Mouse (Mus musculus) regulatory T cell (primary cell): ENCODE measurements at regions not wholly inside any gene's neighbourhood (a gene's known extent, or its start where the extent isn't known, plus 50 kb on each side); places are given as distances from the start of the nearest gene placed in this dataset.

Experiments
- in situ Hi-C: fragments of 300-600 bp; cut with MboI, MseI; formaldehyde crosslinking; loops from one replicate; pipeline ENCODE4 v1.15.1; 2025; ENCODE audit warnings: high pct_unique_total_duplicates

DNA sequence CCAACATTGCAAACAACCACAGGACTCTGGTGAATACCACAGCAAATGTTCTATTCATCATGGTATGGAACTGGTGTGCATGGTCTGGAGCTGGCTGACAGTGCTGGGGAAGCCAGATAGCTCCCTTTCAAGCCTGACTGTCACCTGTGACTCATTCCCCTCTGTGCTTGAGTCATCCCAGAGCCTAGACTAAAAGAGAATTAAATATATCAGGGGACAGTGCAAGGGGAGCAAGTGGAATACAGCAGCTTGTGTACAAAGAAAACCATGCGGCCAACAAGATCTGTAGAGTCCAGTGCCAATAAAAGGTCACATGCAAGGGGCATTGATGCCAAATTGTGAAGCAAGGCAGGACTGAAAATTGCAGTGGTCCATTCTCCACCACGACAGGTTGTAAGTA lies 117.7 kb downstream of the Pah start:
- in situ Hi-C loops, result no loop called here

DNA sequence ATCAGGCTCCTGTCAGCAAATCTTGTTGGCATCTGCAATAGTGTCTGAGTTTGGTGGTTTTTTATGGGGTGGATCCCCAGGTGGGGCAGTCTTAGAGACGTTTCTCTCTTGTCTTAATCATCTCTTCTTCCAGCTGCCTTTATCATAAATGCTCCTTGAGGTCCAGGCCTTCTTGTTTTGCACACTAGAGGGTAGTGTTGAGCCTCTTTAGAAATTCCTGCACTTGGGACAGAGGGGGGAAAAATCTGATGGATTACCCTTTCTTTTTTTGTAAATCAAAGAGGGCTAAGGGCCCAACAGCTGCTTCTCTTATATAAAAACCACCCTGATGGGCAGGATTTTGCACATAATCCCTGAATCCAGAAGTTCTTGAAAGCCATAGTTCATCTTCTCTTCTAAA lies 127.5 kb downstream of the Pah start:
- in situ Hi-C loops, result no loop called here

DNA sequence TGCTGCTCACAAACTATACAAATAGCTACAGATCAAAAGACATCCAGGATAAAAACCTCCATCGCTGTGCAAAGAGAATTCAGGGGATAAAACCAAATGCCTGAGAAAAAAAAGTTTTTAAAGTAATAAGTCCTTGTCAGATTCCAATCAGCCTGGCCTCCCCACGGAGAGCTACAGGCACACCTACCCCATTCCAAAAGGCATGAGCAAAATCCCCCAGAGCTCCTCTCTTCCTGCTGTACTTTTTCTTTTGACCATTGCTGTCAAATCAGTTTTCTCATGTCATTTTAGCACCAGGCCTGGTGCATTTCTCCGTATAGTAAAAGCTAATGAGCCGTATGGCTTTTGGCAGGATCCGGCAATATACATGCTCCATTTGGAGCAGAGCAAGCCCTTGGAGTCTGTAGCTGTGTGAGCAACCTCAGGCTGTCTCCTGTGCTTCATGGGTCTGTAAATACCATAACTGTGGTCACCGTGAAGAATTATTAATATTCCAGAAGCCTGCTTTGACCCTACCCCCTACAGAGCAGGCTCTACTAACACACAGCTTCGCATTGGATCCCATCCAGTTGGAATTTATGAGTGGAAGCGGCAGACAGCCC lies 130.6 kb downstream of the Pah start:
- in situ Hi-C loops, result no loop called here

DNA sequence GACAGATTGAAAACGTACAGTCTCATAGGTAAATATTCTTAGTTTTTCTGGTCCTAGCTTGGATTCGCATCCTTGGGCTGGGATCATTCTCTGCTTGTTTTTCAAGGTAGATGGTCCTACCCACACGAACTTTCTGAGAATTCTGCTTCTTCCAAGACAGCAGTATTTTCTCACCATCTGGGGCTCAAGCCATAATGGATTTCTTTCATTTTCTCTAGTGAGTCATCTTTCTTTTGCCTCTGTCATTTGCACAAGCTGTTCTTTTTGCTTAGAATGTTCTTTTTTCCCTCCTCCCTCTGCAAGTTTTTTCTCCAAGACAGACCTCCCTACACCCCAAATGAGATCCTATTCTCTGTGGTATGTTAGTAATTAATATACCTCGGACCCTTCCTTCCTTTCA lies 132.5 kb downstream of the Pah start:
- in situ Hi-C loops, result no loop called here

DNA sequence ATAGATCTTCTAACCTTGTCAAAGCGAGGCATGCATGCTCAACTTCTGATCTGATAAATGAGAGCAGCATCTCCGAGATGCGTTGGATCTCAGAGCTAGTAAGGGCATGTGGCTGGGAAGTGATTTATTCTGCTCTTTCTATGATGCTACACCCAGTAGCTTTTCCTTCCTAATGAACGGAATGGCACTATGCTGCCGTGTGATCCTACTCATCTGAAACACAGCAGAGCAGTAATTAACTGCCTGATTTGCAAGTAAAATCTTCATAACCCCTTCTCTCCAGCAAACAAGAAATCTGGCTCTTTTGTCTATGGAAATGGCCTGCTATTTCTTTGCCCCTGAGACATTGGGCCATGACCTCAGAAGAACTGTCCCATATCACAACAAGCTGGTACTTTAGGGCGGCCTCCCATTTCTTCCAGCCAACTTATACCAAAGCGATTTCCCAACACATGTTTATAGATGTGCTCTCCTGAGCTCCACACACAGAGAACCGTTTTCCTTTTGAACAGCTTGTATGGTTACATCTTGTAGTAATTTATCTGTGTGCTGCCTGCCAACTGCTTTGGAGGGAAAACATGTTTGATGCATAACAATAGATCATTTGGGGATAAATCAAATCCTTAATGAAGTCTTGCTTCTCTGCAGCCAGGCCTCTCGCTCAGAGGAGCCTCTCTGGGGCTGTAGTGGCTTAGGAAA lies 144.6 kb downstream of the Pah start:
- in situ Hi-C loops, result no loop called here

DNA sequence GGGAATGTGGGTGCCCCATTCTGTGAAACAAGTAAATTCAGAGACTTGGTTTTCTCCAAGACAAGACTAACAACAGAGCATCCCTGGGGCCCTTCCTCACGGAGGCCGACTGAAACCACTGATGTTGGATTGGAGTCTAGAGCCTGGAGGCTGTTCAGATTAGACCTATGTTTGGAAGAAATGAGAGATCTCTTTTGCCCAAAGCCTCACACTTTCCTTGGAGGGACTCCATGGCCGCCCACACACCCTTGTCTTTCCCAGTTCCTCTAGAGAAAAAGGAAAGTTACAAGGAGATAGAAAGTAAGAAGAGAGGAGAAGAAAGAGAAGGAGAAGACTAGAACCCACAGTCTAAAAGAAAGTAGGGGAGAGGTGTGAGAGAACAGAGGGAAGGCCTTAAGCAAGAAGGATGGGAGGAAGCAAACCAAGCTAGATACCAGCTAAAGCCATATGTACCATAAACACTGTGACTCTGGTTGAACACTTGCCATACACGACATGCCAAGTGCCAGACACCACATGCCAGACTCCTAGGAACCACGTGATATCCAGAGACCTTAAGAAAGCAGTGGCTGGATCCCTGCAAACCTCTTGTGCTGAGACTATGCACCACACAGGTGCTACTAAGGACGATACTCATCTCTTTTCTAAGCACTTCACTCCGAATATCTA lies 145.3 kb downstream of the Pah start:
- in situ Hi-C loops, result no loop called here

GRCm38 (mm10) chr10:87667651-87668140 lies 146.1 kb downstream of the Pah start:
- in situ Hi-C loops, result no loop called here

GRCm38 (mm10) chr10:87674740-87675420 lies 153.3 kb downstream of the Pah start:
- in situ Hi-C loops, result no loop called here

- in situ Hi-C loops, result no loop called here
These were observed 154.6 kb downstream of the Pah start for GRCm38 (mm10) chr10:87676041-87676672.

DNA sequence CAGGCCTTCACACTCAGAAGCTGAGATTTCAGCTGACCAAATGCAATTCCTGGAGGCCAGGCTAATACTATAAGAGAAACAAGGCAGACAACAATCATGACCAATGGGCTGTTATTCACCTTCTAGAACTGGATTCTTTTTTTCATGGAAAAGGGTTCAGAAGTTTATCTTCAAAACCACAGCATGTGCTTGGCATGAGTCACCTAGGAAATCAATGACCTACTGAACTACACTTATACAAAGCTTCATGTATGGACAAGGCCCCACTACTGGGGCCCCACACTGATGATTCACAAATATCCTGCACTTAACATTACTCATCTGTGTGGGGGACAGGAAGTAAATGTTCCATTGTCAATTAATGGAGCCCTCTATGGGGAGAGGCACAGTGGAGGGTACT lies 157.4 kb downstream of the Pah start:
- in situ Hi-C loops, result no loop called here

DNA sequence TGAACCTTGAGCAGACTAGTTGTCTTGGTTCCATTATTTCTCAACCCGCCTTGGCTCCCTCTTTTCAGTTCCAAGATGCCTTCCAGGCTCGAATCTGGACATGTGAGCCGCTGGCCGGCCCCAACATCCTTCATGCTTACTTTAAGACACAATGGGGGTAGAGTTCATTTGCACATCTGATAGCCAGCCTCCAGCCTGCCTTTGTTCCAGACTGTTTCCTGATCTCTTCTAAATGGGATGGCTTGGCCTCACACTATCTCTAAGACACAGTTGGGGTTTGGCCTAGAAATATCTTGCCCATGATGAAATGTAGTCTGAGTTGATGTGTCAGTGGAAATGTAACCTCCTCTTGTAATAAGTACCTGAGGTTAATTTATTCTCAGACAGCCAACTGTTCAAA lies 164.7 kb downstream of the Pah start:
- in situ Hi-C loops, result no loop called here

DNA sequence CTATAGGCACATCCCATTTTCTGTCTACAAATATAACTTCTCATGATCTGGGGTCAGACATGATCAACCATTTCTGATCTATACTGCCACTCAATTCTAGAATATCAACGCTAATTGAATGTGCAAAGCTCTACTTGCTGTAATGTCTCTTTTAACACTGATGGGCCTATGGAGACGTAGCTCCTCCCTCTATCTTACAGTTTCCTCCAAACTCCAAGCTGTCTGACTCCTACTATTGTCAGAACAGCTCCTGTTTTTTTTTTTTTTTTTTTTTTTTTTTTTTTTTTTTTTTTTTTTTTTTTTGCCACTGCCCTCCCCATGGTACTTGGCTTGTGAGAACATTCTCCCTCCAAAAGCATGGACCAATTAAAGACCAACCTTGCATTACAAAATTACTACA lies 165.2 kb downstream of the Pah start:
- in situ Hi-C loops, result no loop called here

- in situ Hi-C loops, result no loop called here
These were observed 166.2 kb downstream of the Pah start for GRCm38 (mm10) chr10:87687844-87688243.

- in situ Hi-C loops, result no loop called here
These were observed 167.2 kb upstream of the Igf1 start for GRCm38 (mm10) chr10:87690831-87691230.

- in situ Hi-C loops, result no loop called here
These were observed 161.6 kb upstream of the Igf1 start for GRCm38 (mm10) chr10:87696485-87696884.

DNA sequence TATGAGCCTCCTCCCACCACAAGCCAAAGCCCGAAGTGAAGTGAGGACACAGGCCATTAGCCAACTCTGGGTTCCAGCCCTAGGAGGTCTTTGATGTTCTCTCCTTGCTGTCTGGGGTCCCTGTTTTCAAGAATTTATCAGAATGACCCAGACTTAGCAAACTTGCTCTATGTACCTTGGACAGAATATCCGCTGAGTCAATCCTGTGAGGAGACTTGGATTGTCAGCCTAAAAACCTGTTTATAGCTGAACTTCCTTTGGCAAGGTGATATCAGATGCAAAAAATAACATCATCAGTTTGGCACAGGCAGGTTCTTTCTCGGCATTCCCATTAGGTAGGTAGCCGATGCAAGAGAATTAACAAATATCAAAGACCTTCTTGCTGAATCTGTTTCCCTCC lies 146.9 kb upstream of the Igf1 start:
- in situ Hi-C loops, result no loop called here

GRCm38 (mm10) chr10:87711798-87712197 lies 146.3 kb upstream of the Igf1 start:
- in situ Hi-C loops, result no loop called here

- in situ Hi-C loops, result no loop called here
These were observed 142.0 kb upstream of the Igf1 start for GRCm38 (mm10) chr10:87715874-87716600.

DNA sequence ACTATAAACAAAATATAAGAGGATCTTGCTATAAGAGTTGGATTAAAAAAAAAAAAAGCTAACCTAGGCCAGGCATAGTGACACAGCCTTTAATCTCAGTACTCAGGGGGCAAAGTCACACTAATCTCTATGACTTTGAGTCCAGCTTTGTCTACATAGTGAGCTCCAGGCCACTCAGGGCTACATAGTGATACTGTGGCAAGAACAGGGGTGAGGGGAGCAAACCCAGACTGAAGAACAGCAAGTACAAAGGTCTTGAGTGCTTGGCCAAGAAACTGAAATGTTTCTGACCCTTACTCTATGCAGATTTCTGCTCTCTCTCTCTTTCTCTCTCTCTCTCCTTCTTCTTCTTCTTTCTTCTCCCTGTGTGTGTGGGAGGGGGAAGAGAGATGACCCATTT lies 140.9 kb upstream of the Igf1 start:
- in situ Hi-C loops, result no loop called here

- in situ Hi-C loops, result no loop called here
These were observed 139.6 kb upstream of the Igf1 start for GRCm38 (mm10) chr10:87718491-87718890.

GRCm38 (mm10) chr10:87719978-87720377 lies 138.1 kb upstream of the Igf1 start:
- in situ Hi-C loops, result loop anchor here (10.0 kb wide), 1 partner anchor 1135 kb away; no protein-coding TSS in a partner anchor
